Mouse (Mus musculus) cerebellum, adult 2 months (tissue): ENCODE data around the gene Steap4. TPM values are rescaled to one million over a fixed set of nuclear protein-coding genes. Genes with fewer than 3 reads are reported as not detected.

ENCODE experiments used
- DNase-seq, 2 experiments: peaks; one replicate each; pipeline ENCODE4 v3.0.0; 2021
- H3K27ac ChIP-seq: fragments of 200-500 bp; 2 replicates; pipeline ENCODE4 v1.5.1; 2012; ENCODE audit warnings: low read length, control low read depth, inconsistent platforms; ENCODE audit not compliant: insufficient read depth
- H3K27me3 ChIP-seq: fragments of 200-500 bp; 2 replicates; pipeline ENCODE4 v1.6.1; 2012; ENCODE audit warnings: inconsistent platforms, mild to moderate bottlenecking, low read length, moderate library complexity; ENCODE audit not compliant: control insufficient read depth, insufficient read depth
- H3K4me1 ChIP-seq: fragments of 200-500 bp; 2 replicates; pipeline ENCODE4 v1.6.1; 2011; ENCODE audit warnings: low read length; ENCODE audit not compliant: control insufficient read depth, insufficient read depth
- H3K4me3 ChIP-seq: fragments of 200-500 bp; replicated peaks from 2 replicates; pipeline ENCODE3; 2011; ENCODE audit warnings: mild to moderate bottlenecking, low read depth, low read length, control low read depth; ENCODE audit not compliant: insufficient read depth
- CTCF ChIP-seq: fragments of 200-500 bp; IDR thresholded peaks from 2 replicates; pipeline ENCODE4 v1.5.1; 2011; ENCODE audit warnings: low read depth, mild to moderate bottlenecking, control low read depth, low read length, moderate library complexity, borderline replicate concordance; ENCODE audit not compliant: insufficient read depth
- POLR2A ChIP-seq: fragments of 200-500 bp; IDR thresholded peaks from 2 replicates; pipeline ENCODE4 v1.6.1; 2011; ENCODE audit warnings: low read length, control low read depth, borderline replicate concordance; ENCODE audit not compliant: insufficient read depth
- WGBS: fragments of 180-500 bp; shearing (Covaris S2); methylation state at CpG from one replicate; pipeline ENCODE4 v1.1.7; 2018; 5-methylcytosine and 5-hydroxymethylcytosine counted together
- polyA plus RNA-seq: library from polyadenylated mRNA; depleted of rRNA; stranded (reverse); fragments of >200 nt; gene quantifications from 2 replicates; pipeline ENCODE4 v1.2.3, GENCODE M21; 2012; rRNA removed

The Steap4 gene
- 0.38 and 0.65 TPM in 2 replicates for polyA plus RNA-seq

- Histone ChIP-seq H3K27me3 (no peaks in the 10 kb centered on the region), H3K27ac (no peak within 1 kb of the TSS), H3K4me3 (no peak within 1 kb of the TSS), H3K4me1 (no peaks in the 10 kb centered on the region)
- no peak for DNase-seq
- no peak for TF ChIP-seq POLR2A
- no peak for TF ChIP-seq CTCF
- 5% methylated on average over 20 of the region's 20 CpGs for WGBS
Measured at GRCm38 (mm10) chr5:7960176-7960575, at the start of gene Steap4. Gene Steap4, plus strand, starts transcription at chr5:7960457.

DNA sequence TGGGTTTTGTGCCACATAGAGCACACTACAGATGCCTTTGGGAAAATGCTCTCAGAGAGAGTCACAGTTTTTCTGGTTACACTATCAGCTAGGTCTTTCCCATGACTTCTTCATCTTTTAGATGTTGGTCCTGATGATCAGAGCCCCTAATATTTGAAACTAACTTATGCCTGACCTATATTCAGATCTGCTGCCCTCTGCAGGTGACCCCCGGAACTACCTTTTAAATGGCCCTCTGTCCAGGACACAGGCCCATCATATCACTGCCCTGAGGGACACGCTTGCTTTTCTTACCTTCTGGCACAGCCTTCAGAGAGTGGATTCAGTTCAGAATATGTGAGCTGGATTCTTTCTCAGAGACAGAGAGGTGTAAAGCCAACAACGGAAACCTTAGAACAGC, 48.3 kb upstream of the Steap4 start:
- 63% methylated on average over 3 of the region's 3 CpGs for WGBS
- Histone ChIP-seq H3K27ac (no peak overlapping the region), H3K4me3 (no peak overlapping the region), H3K27me3 (no peaks in the 10 kb centered on the region), H3K4me1 (no peaks in the 10 kb centered on the region)
- DNase-seq = no peak
- no peak for TF ChIP-seq POLR2A
- TF ChIP-seq CTCF = no peak

- Histone ChIP-seq H3K4me1 (no peaks in the 10 kb centered on the region), H3K27ac (no peak overlapping the region), H3K27me3 (no peaks in the 10 kb centered on the region), H3K4me3 (no peak overlapping the region)
- no peak for DNase-seq
- WGBS = 82% methylated on average over 11 of the region's 11 CpGs
- TF ChIP-seq CTCF (no peak), POLR2A (no peak)
Measured at GRCm38 (mm10) chr5:7917501-7918295, 42.6 kb upstream of the Steap4 start.

GRCm38 (mm10) chr5:7918296-7918579, 42.0 kb upstream of the Steap4 start:
- Histone ChIP-seq H3K4me1 (no peaks in the 10 kb centered on the region), H3K4me3 (no peak overlapping the region), H3K27ac (no peak overlapping the region), H3K27me3 (no peaks in the 10 kb centered on the region)
- 89% methylated on average over 5 of the region's 5 CpGs for WGBS
- DNase-seq = no peak
- TF ChIP-seq POLR2A (no peak), CTCF (no peak)

DNA sequence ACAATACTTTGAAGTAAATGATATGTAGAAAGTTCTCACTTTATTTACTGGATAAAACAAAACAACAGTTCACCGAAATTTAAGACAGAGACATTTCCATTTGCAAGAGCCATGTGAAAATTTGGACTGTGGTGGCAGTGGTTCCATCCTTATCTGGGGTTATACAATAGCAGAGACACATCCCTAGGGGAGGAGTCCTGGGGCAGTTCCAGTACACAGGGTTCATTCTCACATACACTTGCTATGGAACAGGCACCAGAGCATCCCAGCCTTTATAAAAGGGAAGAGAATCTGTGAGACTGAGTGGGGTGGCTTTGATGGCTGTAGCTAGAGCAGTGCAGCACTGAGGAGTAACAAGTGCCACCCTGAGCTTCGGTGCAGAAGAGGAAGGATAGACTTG, 40.6 kb upstream of the Steap4 start:
- 88% methylated on average over 2 of the region's 2 CpGs for WGBS
- no peak for TF ChIP-seq CTCF
- no peak for TF ChIP-seq POLR2A
- no peak for DNase-seq

GRCm38 (mm10) chr5:7922751-7923150, 37.5 kb upstream of the Steap4 start:
- TF ChIP-seq POLR2A (no peak), CTCF (no peak)
- WGBS = 89% methylated on average over 1 of the region's 1 CpGs
- H3K4me1 ChIP-seq = no peaks in the 10 kb centered on the region

More for the DNA sequence above, 40.6 kb upstream of the Steap4 start:
- Histone ChIP-seq H3K4me1 (no peaks in the 10 kb centered on the region), H3K4me3 (no peak overlapping the region), H3K27ac (no peak overlapping the region), H3K27me3 (no peaks in the 10 kb centered on the region)

DNA sequence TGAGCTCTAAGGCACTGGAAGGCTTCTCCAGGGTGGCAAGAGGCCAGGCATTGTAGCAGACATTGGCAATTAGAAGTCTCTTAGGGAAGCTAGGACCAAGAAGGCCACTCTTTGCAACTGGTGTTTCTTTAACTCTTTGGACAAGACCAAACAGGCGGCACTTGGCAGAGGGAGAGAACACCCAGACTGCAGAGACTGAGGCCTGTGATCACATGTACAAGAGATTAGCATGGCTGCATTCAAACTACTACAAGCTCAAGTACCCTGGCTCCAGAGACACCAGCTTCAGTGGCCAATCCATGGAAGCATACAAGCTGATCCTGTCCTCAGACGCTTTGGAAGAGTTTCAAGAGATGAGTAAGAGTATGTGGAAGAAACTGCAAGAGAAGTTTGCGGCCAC, 36.6 kb upstream of the Steap4 start:
- no peak overlapping the region for H3K4me3 ChIP-seq
- no peak for DNase-seq
- no peak overlapping the region for H3K27ac ChIP-seq
- no peaks in the 10 kb centered on the region for H3K27me3 ChIP-seq
- 79% methylated on average over 3 of the region's 3 CpGs for WGBS
- H3K4me1 ChIP-seq = no peaks in the 10 kb centered on the region
- TF ChIP-seq CTCF (no peak), POLR2A (no peak)

More at GRCm38 (mm10) chr5:7922751-7923150, 37.5 kb upstream of the Steap4 start:
- Histone ChIP-seq H3K4me3 (no peak overlapping the region), H3K27me3 (no peaks in the 10 kb centered on the region), H3K27ac (no peak overlapping the region)
- DNase-seq = no peak
